Mouse (Mus musculus): Measurements from ENCODE around the gene Gm44805. TPM values are rescaled to one million over a fixed set of nuclear protein-coding genes. Genes with fewer than 3 reads are reported as not detected.

Gm44805 gene
- total RNA-seq, 2 experiments from 2014 or later: not detected

GRCm38 (mm10) chr7:19683771-19684201, 2.6 kb upstream of the Gm44805 start:
- ATAC-seq (replicated peaks; ENCODE audit: low FRiP score, low TSS enrichment, poor library complexity, severe bottlenecking): no peak

- ATAC-seq (replicated peaks; ENCODE audit: low FRiP score, low TSS enrichment, poor library complexity, severe bottlenecking): no peak
These were observed 1.8 kb upstream of the Gm44805 start for GRCm38 (mm10) chr7:19682979-19683378.

GRCm38 (mm10) chr7:19680702-19681101, 521 bp downstream of the Gm44805 start:
- ATAC-seq (replicated peaks; ENCODE audit: low FRiP score, low TSS enrichment, poor library complexity, severe bottlenecking): no peak; the same call in 1 of the 2 replicates

- no peak for ATAC-seq (replicated peaks; ENCODE audit: low FRiP score, low TSS enrichment, poor library complexity, severe bottlenecking)
These were observed 2.3 kb downstream of the Gm44805 start for GRCm38 (mm10) chr7:19678901-19679300.

GRCm38 (mm10) chr7:19677872-19678271, 3.4 kb downstream of the Gm44805 start, which contains the start of gene Apoc2:
Apoc2 (minus strand) TSS chr7:19677941.
- ATAC-seq (replicated peaks; ENCODE audit: low FRiP score, low TSS enrichment, poor library complexity, severe bottlenecking): no peak

GRCm38 (mm10) chr7:19676662-19677061, 4.6 kb downstream of the Gm44805 start:
- ATAC-seq (replicated peaks; ENCODE audit: low FRiP score, low TSS enrichment, poor library complexity, severe bottlenecking): no peak

- no peak for ATAC-seq (replicated peaks; ENCODE audit: low FRiP score, low TSS enrichment, poor library complexity, severe bottlenecking)
These were observed 5.4 kb downstream of the Gm44805 start for GRCm38 (mm10) chr7:19675824-19676223.

- ATAC-seq (replicated peaks; ENCODE audit: low FRiP score, low TSS enrichment, poor library complexity, severe bottlenecking): no peak
These were observed 8.0 kb downstream of the Gm44805 start for GRCm38 (mm10) chr7:19673083-19673699.

GRCm38 (mm10) chr7:19671511-19671910, 9.7 kb downstream of the Gm44805 start:
- ATAC-seq (replicated peaks; ENCODE audit: low FRiP score, low TSS enrichment, poor library complexity, severe bottlenecking): no peak

- ATAC-seq (replicated peaks; ENCODE audit: low FRiP score, low TSS enrichment, poor library complexity, severe bottlenecking): peak; percentile 75
These were observed 12.1 kb downstream of the Gm44805 start for GRCm38 (mm10) chr7:19668947-19669721.

- no peak for ATAC-seq (replicated peaks; ENCODE audit: low FRiP score, low TSS enrichment, poor library complexity, severe bottlenecking)
These were observed 13.8 kb downstream of the Gm44805 start for GRCm38 (mm10) chr7:19667434-19667833.

- ATAC-seq (replicated peaks; ENCODE audit: low FRiP score, low TSS enrichment, poor library complexity, severe bottlenecking): no peak
These were observed 14.5 kb downstream of the Gm44805 start for GRCm38 (mm10) chr7:19666750-19667149.

GRCm38 (mm10) chr7:19664955-19665841, 16.0 kb downstream of the Gm44805 start, which contains the start of gene Clptm1:
Clptm1 (minus strand) TSS chr7:19665033.
- peak; percentile 66 for ATAC-seq (replicated peaks; ENCODE audit: low FRiP score, low TSS enrichment, poor library complexity, severe bottlenecking)

- no peak for ATAC-seq (replicated peaks; ENCODE audit: low FRiP score, low TSS enrichment, poor library complexity, severe bottlenecking)
These were observed 16.7 kb downstream of the Gm44805 start for GRCm38 (mm10) chr7:19664455-19664954.

- no peak for ATAC-seq (replicated peaks; ENCODE audit: low FRiP score, low TSS enrichment, poor library complexity, severe bottlenecking)
These were observed 17.3 kb downstream of the Gm44805 start for GRCm38 (mm10) chr7:19663940-19664339.

GRCm38 (mm10) chr7:19652614-19653013, 28.6 kb downstream of the Gm44805 start:
- ATAC-seq (replicated peaks; ENCODE audit: low FRiP score, low TSS enrichment, poor library complexity, severe bottlenecking): no peak

GRCm38 (mm10) chr7:19651063-19651786, 30.0 kb downstream of the Gm44805 start:
- ATAC-seq (replicated peaks; ENCODE audit: low FRiP score, low TSS enrichment, poor library complexity, severe bottlenecking): 0 out of 2 replicates have a peak, but pooled peaks have one; percentile 10

- no peak for ATAC-seq (replicated peaks; ENCODE audit: low FRiP score, low TSS enrichment, poor library complexity, severe bottlenecking)
These were observed 40.0 kb downstream of the Gm44805 start for GRCm38 (mm10) chr7:19641223-19641622.

Measured in megakaryocyte-erythroid progenitor cell, adult 5-6 weeks (primary cell).